Mouse (Mus musculus) intestine, postnatal 0 days (tissue): ENCODE measurements at regions not wholly inside any gene's neighbourhood (a gene's known extent, or its start where the extent isn't known, plus 50 kb on each side); places are given as distances from the start of the nearest gene placed in this dataset.
"Not testable (repeated sequence)": the region's sequence is repeated elsewhere in the genome, so short reads cannot be mapped to it uniquely, and the experiment has no call there.

ENCODE experiments used
- ATAC-seq: fragments of 200-750 bp; cut with Nextera tagmentation; 2 replicates; pipeline ENCODE4 v1.8.0; 2017; ENCODE audit warnings: mild to moderate bottlenecking, moderate TSS enrichment, moderate library complexity
- H3K27ac ChIP-seq: fragments of 300-500 bp; sonication (generic); 2 replicates; pipeline ENCODE4 v1.5.1; 2014; ENCODE audit warnings: mild to moderate bottlenecking, low read depth, low read length, moderate library complexity
- H3K27me3 ChIP-seq: fragments of 300-500 bp; sonication (generic); replicated peaks from 2 replicates; pipeline ENCODE4 v1.6.1; 2014; ENCODE audit warnings: low read length, mixed read lengths; ENCODE audit not compliant: control insufficient read depth, insufficient read depth
- H3K36me3 ChIP-seq: fragments of 300-500 bp; sonication (generic); 2 replicates; pipeline ENCODE4 v1.6.1; 2014; ENCODE audit warnings: mild to moderate bottlenecking, moderate library complexity; ENCODE audit not compliant: control insufficient read depth, insufficient read depth
- H3K4me1 ChIP-seq: fragments of 300-500 bp; sonication (generic); replicated peaks from 2 replicates; pipeline ENCODE4 v1.6.1; 2014; ENCODE audit warnings: antibody characterized with exemption, low read length, mixed read lengths; ENCODE audit not compliant: control insufficient read depth, insufficient read depth
- H3K4me2 ChIP-seq: fragments of 300-500 bp; sonication (generic); replicated peaks from 2 replicates; pipeline ENCODE4 v1.6.1; 2014; ENCODE audit warnings: low read depth, mild to moderate bottlenecking, moderate library complexity
- H3K4me3 ChIP-seq: fragments of 300-500 bp; sonication (generic); 2 replicates; pipeline ENCODE4 v1.5.1; 2014; ENCODE audit warnings: low read depth, low read length
- H3K9ac ChIP-seq: fragments of 300-500 bp; sonication (generic); 2 replicates; pipeline ENCODE4 v1.6.1; 2014; ENCODE audit warnings: mild to moderate bottlenecking, low read depth, low read length
- H3K9me3 ChIP-seq: fragments of 300-500 bp; sonication (generic); 2 replicates; pipeline ENCODE4 v1.6.1; 2016; ENCODE audit warnings: mixed run types; ENCODE audit not compliant: control insufficient read depth
- CTCF ChIP-seq: sonication (generic); IDR thresholded peaks from 2 replicates; pipeline ENCODE4 v1.5.1; 2016; ENCODE audit warnings: low read depth, mild to moderate bottlenecking, control low read depth, antibody characterized with exemption, moderate library complexity
- WGBS: fragments of 180-500 bp; shearing (Covaris S2); extraction: QIAGEN DNeasy Blood & Tissue Kit; methylation state at CpG from one replicate; pipeline ENCODE4 v1.1.7; 2014; 5-methylcytosine and 5-hydroxymethylcytosine counted together

DNA sequence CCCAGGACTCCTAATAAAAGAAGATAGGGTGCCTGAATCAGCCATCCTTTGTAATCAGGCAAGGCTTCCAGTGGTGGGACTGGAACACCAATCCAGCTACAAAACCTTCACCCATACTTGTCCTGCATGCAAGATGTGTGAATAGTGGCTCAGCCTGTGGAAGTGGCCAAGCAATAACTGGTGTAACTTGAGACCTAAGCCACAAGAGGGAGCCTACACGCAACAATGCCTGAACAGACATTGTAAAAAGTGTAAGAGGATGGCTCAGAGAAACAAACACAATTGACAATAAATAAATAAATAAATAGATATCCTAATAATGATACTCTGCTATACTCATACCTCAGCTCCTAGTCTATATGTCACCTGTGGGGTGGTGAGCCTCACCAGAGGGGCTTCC is 781.5 kb upstream of the Cdh20 start:
- Histone ChIP-seq H3K4me2 (no peak overlapping the region), H3K4me1 (no peaks in the 10 kb centered on the region), H3K27me3 (no peaks in the 10 kb centered on the region), H3K9me3 (no peaks in the 10 kb centered on the region), H3K27ac (no peak overlapping the region), H3K36me3 (no peaks in the 10 kb centered on the region), H3K9ac (no peak overlapping the region), H3K4me3 (no peak overlapping the region)
- no peak for ATAC-seq
- 30% methylated on average over 1 of the region's 1 CpGs for WGBS
- TF ChIP-seq CTCF, result peak; percentile 42

DNA sequence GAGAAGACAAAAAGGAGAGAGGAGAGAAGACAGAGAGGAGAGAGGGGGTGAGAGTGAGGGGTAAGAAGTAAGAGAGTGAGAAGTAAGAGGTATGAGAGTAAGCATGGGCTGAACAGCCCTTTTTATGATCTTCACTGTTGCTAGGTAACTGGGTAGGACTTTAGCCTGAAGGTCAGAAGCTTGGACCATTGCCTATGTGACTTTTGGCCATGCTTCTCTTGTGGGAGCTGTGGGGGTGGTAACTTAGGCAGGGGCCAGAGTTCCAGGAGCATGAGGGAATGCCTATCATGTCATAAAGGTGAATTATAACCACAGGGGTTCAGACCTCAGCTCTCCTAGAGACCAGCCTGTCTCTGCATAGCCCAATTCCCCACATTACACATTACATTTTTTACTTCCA is 765.4 kb upstream of the Cdh20 start:
- ATAC-seq, H3K36me3 ChIP-seq, H3K9me3 ChIP-seq, H3K9ac ChIP-seq, H3K27me3 ChIP-seq, H3K4me2 ChIP-seq, H3K27ac ChIP-seq, H3K4me3 ChIP-seq, H3K4me1 ChIP-seq: not testable (repeated sequence)

DNA sequence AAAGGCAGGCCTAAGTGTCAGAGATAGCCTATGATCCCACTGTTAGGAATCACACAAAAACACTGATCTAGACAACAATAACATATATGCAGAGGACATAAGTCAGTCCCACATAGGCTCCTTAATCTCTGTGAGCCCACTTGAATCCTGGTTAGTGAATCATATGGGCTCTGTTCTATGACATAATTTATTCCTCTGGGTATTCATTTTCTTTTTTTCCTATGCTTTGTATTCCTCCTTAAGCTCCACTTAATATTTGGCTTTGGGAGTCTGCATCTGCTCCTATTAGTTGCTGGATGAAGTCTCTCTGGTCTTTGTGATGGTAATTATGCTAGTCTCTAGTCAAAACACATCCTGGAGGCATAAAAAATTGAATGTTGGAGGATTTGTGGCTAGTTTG is 738.7 kb upstream of the Cdh20 start:
- Histone ChIP-seq H3K36me3 (no peaks in the 10 kb centered on the region), H3K27ac (no peak overlapping the region), H3K27me3 (no peaks in the 10 kb centered on the region), H3K4me1 (no peaks in the 10 kb centered on the region), H3K4me3 (no peak overlapping the region), H3K9ac (no peak overlapping the region), H3K4me2 (no peak overlapping the region), H3K9me3 (no peaks in the 10 kb centered on the region)
- no peak for TF ChIP-seq CTCF
- no peak for ATAC-seq

DNA sequence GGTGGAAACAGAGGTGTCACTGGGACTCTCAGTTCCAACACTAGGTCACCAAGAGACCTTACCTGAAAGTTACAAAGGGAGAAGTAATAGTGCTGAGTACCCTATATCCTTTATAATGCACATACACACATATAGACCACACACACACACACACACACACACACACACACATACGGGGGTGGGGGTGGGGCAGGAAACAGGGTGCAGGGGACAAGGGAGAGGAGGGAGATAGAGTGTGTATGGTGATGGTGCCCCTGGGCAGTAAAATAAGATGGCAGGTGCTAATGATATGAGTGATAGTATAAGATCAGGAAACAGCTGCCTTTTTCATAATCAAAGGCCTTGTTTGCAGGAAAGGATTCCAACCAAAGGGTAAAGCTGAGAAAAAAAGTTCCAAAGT is 719.9 kb upstream of the Cdh20 start:
- no peak overlapping the region for H3K4me3 ChIP-seq
- H3K27me3 ChIP-seq, result no peaks in the 10 kb centered on the region
- ATAC-seq, result no peak
- WGBS, result 70% methylated on average over 1 of the region's 1 CpGs
- no peak overlapping the region for H3K4me2 ChIP-seq
- no peaks in the 10 kb centered on the region for H3K36me3 ChIP-seq
- no peak overlapping the region for H3K27ac ChIP-seq
- H3K9me3 ChIP-seq, result no peaks in the 10 kb centered on the region
- H3K4me1 ChIP-seq, result no peaks in the 10 kb centered on the region
- TF ChIP-seq CTCF, result no peak
- H3K9ac ChIP-seq, result no peak overlapping the region

DNA sequence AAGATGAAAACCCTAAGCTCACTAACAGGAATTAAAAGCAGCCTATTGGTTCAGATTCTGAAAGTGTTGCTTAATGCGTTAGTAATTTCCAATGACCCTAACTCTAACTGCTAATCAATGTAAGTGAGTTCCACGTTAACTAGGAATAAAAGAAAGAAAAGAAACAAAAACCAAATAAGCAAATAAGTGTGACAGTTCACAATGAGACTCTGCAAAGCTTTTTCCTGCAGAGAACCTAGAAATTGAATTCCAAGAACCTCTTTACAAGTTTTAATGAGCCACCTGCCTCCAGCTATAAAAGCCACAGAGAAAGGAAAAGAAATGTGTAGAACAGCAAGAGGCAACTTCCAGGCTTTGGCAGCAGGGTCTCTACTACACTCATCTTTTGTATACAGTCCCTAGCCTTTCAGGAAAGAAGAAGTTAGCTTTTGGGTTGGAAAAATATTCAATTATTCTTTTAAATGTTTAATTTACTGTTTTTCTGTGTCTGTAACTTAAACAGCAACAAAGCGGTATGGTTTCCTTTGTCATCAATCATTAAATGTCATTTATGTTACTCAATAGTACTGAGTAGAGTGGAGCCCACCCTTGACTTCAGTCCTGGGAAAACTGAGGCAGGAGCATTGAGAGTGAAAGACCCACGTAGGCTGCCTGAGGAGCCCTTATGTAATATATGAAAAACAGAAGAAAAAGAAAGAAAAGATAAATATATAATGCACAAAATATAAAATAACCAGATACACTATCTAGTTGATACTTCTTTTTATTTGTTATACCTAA is 719.0 kb upstream of the Cdh20 start:
- ATAC-seq, result no peak
- Histone ChIP-seq H3K4me3 (no peak overlapping the region), H3K9ac (no peak overlapping the region), H3K9me3 (no peaks in the 10 kb centered on the region), H3K27ac (no peak overlapping the region), H3K4me1 (no peaks in the 10 kb centered on the region), H3K4me2 (no peak overlapping the region), H3K27me3 (no peaks in the 10 kb centered on the region), H3K36me3 (no peaks in the 10 kb centered on the region)
- no peak for TF ChIP-seq CTCF
- WGBS, result 68% methylated on average over 4 of the region's 4 CpGs
